Mouse (Mus musculus) forebrain, embryonic 16.5 days (tissue): ENCODE results near the gene Megf8. TPM values are rescaled to one million over a fixed set of nuclear protein-coding genes. Genes with fewer than 3 reads are reported as not detected.
A peak's percentile ranks its signal among the peaks of the same experiment; 100 is the strongest.

Experiments used
- ATAC-seq: fragments of 200-750 bp; cut with Nextera tagmentation; 2 replicates; pipeline ENCODE4 v1.8.0; 2017; ENCODE audit warnings: mild to moderate bottlenecking, moderate library complexity
- H3K27ac ChIP-seq: fragments of 300-500 bp; sonication (generic); 2 replicates; pipeline ENCODE4 v1.5.1; 2014; ENCODE audit warnings: low read length, control low read depth
- H3K27me3 ChIP-seq: fragments of 300-500 bp; sonication (generic); replicated peaks from 2 replicates; pipeline ENCODE4 v1.6.1; 2014; ENCODE audit warnings: low read length; ENCODE audit not compliant: control insufficient read depth, insufficient read depth
- H3K36me3 ChIP-seq: fragments of 300-500 bp; sonication (generic); 2 replicates; pipeline ENCODE4 v1.6.1; 2014; ENCODE audit not compliant: control insufficient read depth, insufficient read depth
- H3K4me1 ChIP-seq: fragments of 300-500 bp; sonication (generic); replicated peaks from 2 replicates; pipeline ENCODE4 v1.6.1; 2014; ENCODE audit warnings: low read length; ENCODE audit not compliant: control insufficient read depth, insufficient read depth
- H3K4me2 ChIP-seq: fragments of 300-500 bp; sonication (generic); 2 replicates; pipeline ENCODE4 v1.6.1; 2014; ENCODE audit warnings: mild to moderate bottlenecking, low read length, control low read depth
- H3K4me3 ChIP-seq: fragments of 300-500 bp; sonication (generic); replicated peaks from 2 replicates; pipeline ENCODE4 v1.5.1; 2014; ENCODE audit warnings: mild to moderate bottlenecking, low read length, control low read depth
- H3K9ac ChIP-seq: fragments of 300-500 bp; sonication (generic); replicated peaks from 2 replicates; pipeline ENCODE4 v1.6.1; 2014; ENCODE audit warnings: low read depth, low read length, control low read depth
- H3K9me3 ChIP-seq: fragments of 300-500 bp; sonication (generic); 2 replicates; pipeline ENCODE4 v1.6.1; 2016; ENCODE audit warnings: low read length; ENCODE audit not compliant: control insufficient read depth
- WGBS: fragments of 180-500 bp; shearing (Covaris S2); extraction: QIAGEN DNeasy Blood & Tissue Kit; methylation state at CpG from one replicate; pipeline ENCODE4 v1.1.7; 2014; 5-methylcytosine and 5-hydroxymethylcytosine counted together
- polyA plus RNA-seq: library from polyadenylated mRNA; unstranded; fragments of >200 nt; fragmentation: Nextera tagmentation; extraction: Ambion mirVana; gene quantifications from 2 replicates; pipeline ENCODE4 v1.2.1, GENCODE M21; 2015

Gene Megf8
- polyA plus RNA-seq, 1 experiment from 2014 or later, result 25.0 TPM

GRCm38 (mm10) chr7:25271651-25272444 is 45.1 kb upstream of the Megf8 start:
- H3K4me3 ChIP-seq, result no peak overlapping the region
- H3K27ac ChIP-seq, result no peak overlapping the region
- H3K9ac ChIP-seq, result no peak overlapping the region
- WGBS, result 89% methylated on average over 27 of the region's 30 CpGs
- H3K27me3 ChIP-seq, result no peaks in the 10 kb centered on the region
- no peak overlapping the region for H3K4me2 ChIP-seq
- no peaks in the 10 kb centered on the region for H3K9me3 ChIP-seq
- no peak for ATAC-seq
- peaks cover 38% of the 10 kb centered on the region for H3K4me1 ChIP-seq
- peaks cover 7% of the 10 kb centered on the region for H3K36me3 ChIP-seq

DNA sequence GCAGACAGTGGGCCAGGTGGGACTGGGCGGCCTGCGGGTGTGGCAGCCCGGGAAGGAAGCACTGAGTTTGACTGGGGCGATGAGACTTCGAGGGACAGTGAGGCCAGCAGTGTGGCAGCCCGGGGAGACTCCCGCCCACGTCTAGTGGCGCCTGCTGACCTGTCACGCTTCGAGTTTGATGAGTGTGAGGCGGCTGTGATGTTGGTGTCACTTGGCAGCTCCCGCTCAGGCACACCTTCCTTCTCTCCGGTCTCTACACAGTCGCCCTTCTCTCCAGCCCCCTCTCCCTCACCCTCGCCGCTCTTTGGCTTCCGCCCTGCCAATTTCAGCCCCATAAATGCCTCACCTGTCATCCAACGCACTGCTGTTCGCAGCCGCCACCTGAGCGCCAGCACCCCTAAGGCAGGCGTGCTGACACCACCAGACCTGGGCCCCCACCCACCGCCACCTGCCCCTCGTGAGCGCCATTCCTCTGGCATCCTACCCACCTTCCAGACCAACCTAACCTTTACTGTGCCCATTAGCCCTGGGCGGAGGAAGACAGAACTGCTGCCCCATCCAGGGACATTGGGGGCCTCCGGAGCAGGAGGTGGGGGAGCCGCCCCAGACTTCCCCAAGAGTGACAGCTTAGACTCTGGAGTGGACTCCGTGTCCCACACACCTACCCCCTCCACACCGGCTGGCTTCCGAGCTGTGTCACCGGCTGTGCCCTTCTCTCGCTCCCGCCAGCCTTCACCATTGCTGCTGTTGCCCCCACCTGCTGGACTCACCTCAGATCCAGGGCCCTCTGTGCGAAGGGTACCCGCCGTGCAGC is 44.3 kb upstream of the Megf8 start:
- Histone ChIP-seq H3K27ac (no peak overlapping the region), H3K9me3 (no peaks in the 10 kb centered on the region), H3K36me3 (peaks cover 7% of the 10 kb centered on the region), H3K9ac (no peak overlapping the region), H3K27me3 (no peaks in the 10 kb centered on the region), H3K4me1 (peaks cover 38% of the 10 kb centered on the region), H3K4me3 (no peak overlapping the region), H3K4me2 (no peak overlapping the region)
- ATAC-seq, result no peak
- 92% methylated on average over 38 of the region's 38 CpGs for WGBS

- no peak for ATAC-seq
- Histone ChIP-seq H3K9me3 (no peaks in the 10 kb centered on the region), H3K27me3 (no peaks in the 10 kb centered on the region), H3K27ac (no peak overlapping the region), H3K36me3 (peaks cover 7% of the 10 kb centered on the region), H3K4me1 (peaks cover 42% of the 10 kb centered on the region), H3K9ac (no peak overlapping the region), H3K4me3 (no peak overlapping the region), H3K4me2 (no peak overlapping the region)
- WGBS, result 91% methylated on average over 22 of the region's 22 CpGs
Observed at GRCm38 (mm10) chr7:25273259-25274241, 43.4 kb upstream of the Megf8 start.

- Histone ChIP-seq H3K9ac (peak overlapping the region; percentile 38; the same call in 1 of the 2 replicates), H3K36me3 (peaks cover 7% of the 10 kb centered on the region), H3K4me1 (peaks cover 36% of the 10 kb centered on the region), H3K27ac (no peak overlapping the region), H3K4me2 (no peak overlapping the region), H3K27me3 (no peaks in the 10 kb centered on the region), H3K9me3 (no peaks in the 10 kb centered on the region), H3K4me3 (no peak overlapping the region)
- ATAC-seq, result no peak
- 62% methylated on average over 5 of the region's 5 CpGs for WGBS
Observed at GRCm38 (mm10) chr7:25274571-25274970, 42.4 kb upstream of the Megf8 start.

- peak overlapping the region; percentile 38; the same call in 1 of the 2 replicates for H3K9ac ChIP-seq
Observed at GRCm38 (mm10) chr7:25274996-25275395, 42.0 kb upstream of the Megf8 start.

GRCm38 (mm10) chr7:25275555-25276298 is 41.2 kb upstream of the Megf8 start:
- Histone ChIP-seq H3K4me3 (no peak overlapping the region), H3K9ac (0 out of 2 replicates have a peak overlapping the region, but pooled peaks have one; percentile 2), H3K27me3 (no peaks in the 10 kb centered on the region), H3K36me3 (peaks cover 7% of the 10 kb centered on the region), H3K9me3 (no peaks in the 10 kb centered on the region), H3K4me1 (peaks cover 43% of the 10 kb centered on the region), H3K27ac (no peak overlapping the region), H3K4me2 (no peak overlapping the region)
- WGBS, result 58% methylated on average over 9 of the region's 9 CpGs
- no peak for ATAC-seq

More at GRCm38 (mm10) chr7:25274996-25275395, 42.0 kb upstream of the Megf8 start:
- Histone ChIP-seq H3K4me2 (no peak overlapping the region), H3K4me3 (no peak overlapping the region), H3K9me3 (no peaks in the 10 kb centered on the region), H3K4me1 (peaks cover 36% of the 10 kb centered on the region), H3K27ac (no peak overlapping the region), H3K36me3 (peaks cover 7% of the 10 kb centered on the region), H3K27me3 (no peaks in the 10 kb centered on the region)
- WGBS, result 93% methylated on average over 3 of the region's 3 CpGs
- no peak for ATAC-seq

DNA sequence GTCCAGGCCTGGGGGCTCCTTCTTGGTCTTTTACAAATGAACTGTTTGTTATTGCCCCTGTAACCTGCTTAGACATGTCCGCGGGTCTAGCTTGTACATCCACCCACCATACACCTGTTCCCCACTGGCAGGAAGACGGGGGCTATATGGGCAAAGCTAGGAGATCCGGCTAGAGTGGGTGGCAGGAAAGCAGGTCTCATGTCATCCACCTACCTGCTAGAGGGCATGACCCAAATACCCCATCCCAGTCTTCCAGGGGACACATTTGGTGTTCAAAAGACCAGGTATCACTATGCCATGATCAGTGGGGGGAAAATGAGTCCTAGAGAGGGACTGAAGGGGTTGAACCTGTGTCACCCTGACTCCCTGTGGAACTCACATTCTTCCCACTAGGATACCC is 39.6 kb upstream of the Megf8 start:
- no peak for ATAC-seq
- peak overlapping the region; percentile 80; the same call in 1 of the 2 replicates for H3K4me2 ChIP-seq
- peak overlapping the region; percentile 100 for H3K27ac ChIP-seq
- 87% methylated on average over 4 of the region's 4 CpGs for WGBS
- no peak overlapping the region; the same call in 1 of the 2 replicates for H3K9ac ChIP-seq
- no peak overlapping the region; the same call in 1 of the 2 replicates for H3K4me3 ChIP-seq
- no peaks in the 10 kb centered on the region for H3K9me3 ChIP-seq
- H3K4me1 ChIP-seq, result peaks cover 53% of the 10 kb centered on the region
- no peaks in the 10 kb centered on the region for H3K27me3 ChIP-seq
- H3K36me3 ChIP-seq, result peaks cover 2% of the 10 kb centered on the region; the same call in 1 of the 2 replicates

GRCm38 (mm10) chr7:25277998-25278340 is 39.0 kb upstream of the Megf8 start:
- Histone ChIP-seq H3K27ac (peak overlapping the region; percentile 100), H3K9ac (peak overlapping the region; percentile 78), H3K4me2 (peak overlapping the region; percentile 80), H3K9me3 (no peaks in the 10 kb centered on the region), H3K27me3 (no peaks in the 10 kb centered on the region), H3K4me1 (peaks cover 53% of the 10 kb centered on the region), H3K36me3 (peaks cover 2% of the 10 kb centered on the region; the same call in 1 of the 2 replicates), H3K4me3 (peak overlapping the region; percentile 67)
- WGBS, result 11% methylated on average over 4 of the region's 4 CpGs
- ATAC-seq, result no peak
